Mouse (Mus musculus): ENCODE results near the gene Arhgef16.

DNA sequence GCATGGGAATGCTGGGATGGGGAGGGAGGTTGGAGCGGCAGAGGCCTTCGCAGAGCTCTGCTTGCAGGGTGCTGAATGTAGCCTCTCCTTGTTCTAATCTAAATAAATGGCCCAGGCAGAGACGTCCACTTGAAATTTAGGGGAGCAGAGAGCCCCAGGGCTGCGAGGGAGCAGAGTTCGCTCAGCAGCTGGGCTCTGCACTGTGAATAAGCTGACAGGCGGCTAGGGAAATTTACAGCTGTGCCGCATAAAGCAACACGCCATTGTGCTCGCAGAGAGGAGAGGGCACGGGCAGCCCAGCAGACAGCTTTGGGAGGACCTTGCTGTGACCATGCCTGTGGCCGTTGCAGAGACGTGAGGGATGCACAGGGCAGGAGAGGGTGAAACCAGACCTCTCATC is 29.8 kb upstream of the Arhgef16 start:
- no peak for TF ChIP-seq EP300 (optimal IDR thresholded peaks at IDR 0.05)
- TF ChIP-seq CTCF (IDR thresholded peaks at IDR 0.05; ENCODE audit: low read depth): no peak

Measured in stomach, postnatal 0 days (tissue).